ENCODE assay signal across 22 mouse cellular contexts in the genomic region with DNA sequence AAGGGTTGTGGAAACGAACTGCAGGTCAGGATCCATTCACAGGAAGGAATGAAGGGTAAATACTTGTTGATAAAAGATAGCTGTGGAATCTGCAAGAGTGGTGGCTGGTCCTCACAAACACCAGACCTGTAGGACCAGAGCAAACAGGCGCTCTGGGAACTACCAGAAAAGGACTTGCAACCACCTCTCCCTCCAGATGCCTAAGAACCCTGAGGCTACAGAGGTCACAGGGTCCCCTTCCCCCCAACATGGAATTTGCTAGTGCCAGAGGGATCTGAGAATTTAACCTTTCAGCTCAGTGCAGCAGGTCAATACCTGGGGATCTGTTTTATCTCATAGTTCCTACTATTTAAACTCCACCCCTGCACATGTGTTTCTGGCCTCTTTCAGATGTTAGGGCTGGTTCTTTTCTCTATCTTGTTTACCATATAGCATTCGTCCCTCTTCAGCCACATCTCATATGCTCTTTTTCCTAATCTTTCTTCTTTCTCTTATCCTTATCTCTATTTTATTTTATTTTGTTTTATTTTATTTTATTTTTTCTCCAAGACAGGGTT. TPM values are rescaled to one million over a fixed set of nuclear protein-coding genes. Genes with fewer than 3 reads are reported as not detected.
DNase-seq lines count a peak whose midpoint lies in the region; ATAC-seq and TF ChIP-seq lines count a peak whose summit lies in the region.
"Had no signal": no experiment of that assay in that cellular context is flagged by ENCODE, and none has a peak within 500 bp of the region (broad histone marks: within the 10 kb centered on the region; RNA-seq: fewer than 3 reads in every experiment).

No protein-coding gene starts in this region.

- no peaks in the 10 kb centered on the region for H3K9me3 ChIP-seq in liver, postnatal 0 days (ENCODE audit: low read length)
- H3K9me3 ChIP-seq: forebrain, embryonic 15.5 days; hindbrain, embryonic 15.5 days; intestine, embryonic 15.5 days; limb, embryonic 12.5 days; midbrain, embryonic 13.5 days had no signal

- peaks cover 2% of the 10 kb centered on the region; the same call in 1 of the 2 replicates for H3K4me1 ChIP-seq in testis, adult 2 months (ENCODE audit: control insufficient read depth, insufficient read depth, low read length)
- H3K4me1 ChIP-seq in liver, postnatal 0 days (ENCODE audit: insufficient read depth), result peaks cover 8% of the 10 kb centered on the region
- H3K4me1 ChIP-seq: forebrain, embryonic 15.5 days; hindbrain, embryonic 15.5 days; limb, embryonic 12.5 days; midbrain, embryonic 13.5 days had no signal

- peak; percentile 27 for DNase-seq in embryo, embryonic 9.5 days (ENCODE audit: extremely low spot score)
- no peak for DNase-seq in embryo, embryonic 11 days
- no peak for DNase-seq in testis, postnatal 10 days (ENCODE audit: low spot score)
- DNase-seq in liver, postnatal 0 days, result no peak
- DNase-seq in frontal cortex, adult 2 months (ENCODE audit: extremely low spot score in 1 of 2, low spot score in 1 of 2), result no peak
- no peak for DNase-seq in thymus, postnatal 0 days (ENCODE audit: low spot score)
- DNase-seq: adrenal gland, adult 2 months; cerebellum, adult 11-12 months; cerebellum, postnatal 14 days; gastrocnemius, postnatal 36 days; kidney, adult 8-10 months; kidney, postnatal 10 days; lung, adult 2 months; lung, postnatal 14 days; thymus, postnatal 25 days had no signal

- TF ChIP-seq EP300 in liver, postnatal 0 days (IDR thresholded peaks at IDR 0.05; ENCODE audit: low read depth), result 0 out of 2 replicates have a peak, but pooled peaks have one; percentile 13

- H3K4me3 ChIP-seq in testis, adult 2 months (ENCODE audit: control insufficient read depth, low read depth, low read length), result no peak overlapping the region
- no peak overlapping the region for H3K4me3 ChIP-seq in liver, postnatal 0 days (ENCODE audit: low read depth, low read length)
- H3K4me3 ChIP-seq: forebrain, embryonic 15.5 days; hindbrain, embryonic 15.5 days; intestine, embryonic 15.5 days; limb, embryonic 12.5 days; midbrain, embryonic 13.5 days had no signal

- H3K9ac ChIP-seq in liver, postnatal 0 days (replicated peaks), result no peak overlapping the region
- H3K9ac ChIP-seq: forebrain, embryonic 15.5 days; hindbrain, embryonic 15.5 days; intestine, embryonic 15.5 days; limb, embryonic 12.5 days; midbrain, embryonic 13.5 days had no signal

- no peak overlapping the region for H3K4me2 ChIP-seq in liver, postnatal 0 days (ENCODE audit: low read depth, low read length)
- H3K4me2 ChIP-seq: forebrain, embryonic 15.5 days; hindbrain, embryonic 15.5 days; intestine, embryonic 15.5 days; limb, embryonic 12.5 days; midbrain, embryonic 13.5 days had no signal

- 34% methylated on average over 3 of the region's 3 CpGs for WGBS in liver, postnatal 0 days (ENCODE audit: insufficient replicate concordance)

- no peaks in the 10 kb centered on the region for H3K27me3 ChIP-seq in testis, adult 2 months (ENCODE audit: control insufficient read depth, insufficient read depth, low read length)
- H3K27me3 ChIP-seq in liver, postnatal 0 days (ENCODE audit: insufficient read depth, low read length), result no peaks in the 10 kb centered on the region
- H3K27me3 ChIP-seq: forebrain, embryonic 15.5 days; hindbrain, embryonic 15.5 days; intestine, embryonic 15.5 days; limb, embryonic 12.5 days; midbrain, embryonic 13.5 days; Patski had no signal

- no peak for TF ChIP-seq CTCF in testis, adult 2 months (IDR thresholded peaks at IDR 0.05; ENCODE audit: control insufficient read depth, insufficient read depth, insufficient replicate concordance, low read depth, low read length)
- TF ChIP-seq CTCF in liver, postnatal 0 days (IDR thresholded peaks at IDR 0.05; ENCODE audit: low read depth), result no peak

- H3K36me3 ChIP-seq in testis, adult 2 months (ENCODE audit: control insufficient read depth, insufficient read depth, low read length), result no peaks in the 10 kb centered on the region
- H3K36me3 ChIP-seq in liver, postnatal 0 days (replicated peaks; ENCODE audit: insufficient read depth, low read length), result no peaks in the 10 kb centered on the region
- H3K36me3 ChIP-seq: forebrain, embryonic 15.5 days; hindbrain, embryonic 15.5 days; intestine, embryonic 15.5 days; limb, embryonic 12.5 days; midbrain, embryonic 13.5 days had no signal

- peak overlapping the region; percentile 32; the same call in 1 of the 2 replicates for H3K27ac ChIP-seq in testis, adult 2 months (ENCODE audit: control insufficient read depth, insufficient read depth, low read depth, low read length)
- no peak overlapping the region for H3K27ac ChIP-seq in liver, postnatal 0 days (ENCODE audit: low read depth)
- H3K27ac ChIP-seq: forebrain, embryonic 15.5 days; hindbrain, embryonic 15.5 days; intestine, embryonic 15.5 days; limb, embryonic 12.5 days; midbrain, embryonic 13.5 days had no signal

- peak; percentile 48 for ATAC-seq in liver, postnatal 0 days
- ATAC-seq: forebrain, embryonic 15.5 days; intestine, embryonic 15.5 days; midbrain, embryonic 13.5 days; Patski had no signal

- TF ChIP-seq POLR2A in testis, adult 2 months (IDR thresholded peaks at IDR 0.05; ENCODE audit: control insufficient read depth, low read depth, low read length), result no peak

RNA-seq across cellular contexts. Expression of a gene that starts 20.6 kb away (rescaled TPM):
- 11.1 and 13.4 TPM in 2 replicates for polyA plus RNA-seq in testis, adult 2 months (2012; rRNA removed)
- 9.3 and 9.9 TPM in 2 replicates for polyA plus RNA-seq in liver, postnatal 0 days (2015; fragmentation: Nextera tagmentation; extraction: Ambion mirVana)
- 34.8 and 36.4 TPM in 2 replicates for polyA plus RNA-seq in frontal cortex, adult 2 months (2012; rRNA removed)
- 27.7 and 33.3 TPM in 2 replicates for polyA plus RNA-seq in thymus, postnatal 0 days (2015; fragmentation: Nextera tagmentation; extraction: Ambion mirVana)

RNA-seq across cellular contexts. Expression of a gene that starts 55.5 kb away (rescaled TPM):
- polyA plus RNA-seq in testis, adult 2 months (2012; rRNA removed), result 106 TPM in 2 replicates
- 9.5 TPM in 2 replicates for polyA plus RNA-seq in liver, postnatal 0 days (2015; fragmentation: Nextera tagmentation; extraction: Ambion mirVana)
- 12.9 and 13.3 TPM in 2 replicates for polyA plus RNA-seq in frontal cortex, adult 2 months (2012; rRNA removed)
- 15.9 and 17.8 TPM in 2 replicates for polyA plus RNA-seq in thymus, postnatal 0 days (2015; fragmentation: Nextera tagmentation; extraction: Ambion mirVana)
